Mouse (Mus musculus) fat pad, adult 2 months (tissue): ENCODE results near the gene Ttc7b.

Source experiments
- DNase-seq: peaks from one replicate; pipeline ENCODE4 v3.0.0-alpha.2; 2011; ENCODE audit warnings: low read depth, low spot score; ENCODE audit errors: extremely low read depth

The Ttc7b gene

DNA sequence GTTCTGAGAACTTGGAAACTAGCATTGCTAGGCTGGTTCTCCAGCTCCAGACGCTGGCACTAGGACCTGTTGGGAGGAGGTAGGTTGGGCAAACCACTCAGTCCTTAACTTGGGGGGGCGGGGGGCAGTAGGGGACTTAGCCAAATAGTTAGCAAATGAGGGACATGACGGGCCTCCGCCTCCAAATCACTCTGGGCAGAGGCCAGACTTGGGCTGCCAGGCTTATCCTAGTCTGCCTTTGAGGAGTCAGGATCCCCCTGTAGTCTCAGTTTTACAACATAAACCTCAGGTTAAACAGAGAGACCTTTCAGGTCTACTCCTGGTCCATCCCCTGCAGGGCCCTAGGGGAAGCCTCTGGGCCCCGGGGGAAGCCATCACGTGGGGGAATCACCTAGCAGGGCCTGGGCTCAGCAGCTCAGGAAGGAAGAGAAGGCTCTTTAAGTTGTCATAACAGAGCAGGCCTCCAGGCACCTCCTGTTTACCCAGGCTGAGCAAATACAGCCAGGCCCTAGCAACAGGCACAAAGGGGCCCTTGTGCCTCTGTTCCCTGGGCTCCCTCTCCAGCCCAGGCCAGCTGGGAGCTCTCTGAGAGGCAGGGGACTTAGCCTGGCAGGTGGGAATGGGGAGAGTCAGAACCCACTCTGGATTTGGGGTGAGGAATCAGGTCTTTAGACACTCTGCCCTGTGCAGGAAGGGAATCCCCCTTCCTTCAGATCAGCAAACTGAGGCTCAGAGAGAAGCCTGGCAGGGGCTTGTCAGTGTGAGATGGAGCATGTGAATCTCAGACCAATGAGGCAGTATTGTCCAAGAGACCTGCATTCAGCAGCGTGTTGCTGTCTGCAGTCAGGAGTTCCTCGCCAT is 238.4 kb downstream of the Ttc7b start:
- peak; percentile 52 for DNase-seq

GRCm38 (mm10) chr12:100280972-100281794 is 239.4 kb downstream of the Ttc7b start:
- DNase-seq, result no peak

- DNase-seq, result no peak
Measured at GRCm38 (mm10) chr12:100279898-100280297, 240.7 kb downstream of the Ttc7b start.

GRCm38 (mm10) chr12:100278358-100278757 is 242.3 kb downstream of the Ttc7b start:
- no peak for DNase-seq

DNA sequence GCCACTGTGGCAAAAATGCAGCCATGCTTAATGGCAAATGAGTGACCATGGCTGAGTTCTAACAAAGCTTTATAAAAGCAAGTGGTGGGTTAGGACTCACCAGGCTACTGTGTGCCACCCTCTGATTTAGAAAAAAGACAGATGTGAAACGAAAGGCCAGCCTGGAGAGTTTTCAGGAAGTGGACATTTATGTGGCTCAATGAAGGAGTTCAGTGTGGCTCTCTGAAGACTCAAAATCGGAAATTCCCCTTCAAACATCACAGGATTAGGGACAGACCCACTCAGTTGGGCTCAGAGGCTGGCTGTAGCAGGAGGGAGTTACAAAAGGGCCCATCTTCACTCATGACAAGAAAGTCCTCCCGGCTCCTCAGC is 243.1 kb downstream of the Ttc7b start:
- no peak for DNase-seq

- DNase-seq, result no peak
Measured at GRCm38 (mm10) chr12:100276607-100277533, 243.8 kb downstream of the Ttc7b start.

DNA sequence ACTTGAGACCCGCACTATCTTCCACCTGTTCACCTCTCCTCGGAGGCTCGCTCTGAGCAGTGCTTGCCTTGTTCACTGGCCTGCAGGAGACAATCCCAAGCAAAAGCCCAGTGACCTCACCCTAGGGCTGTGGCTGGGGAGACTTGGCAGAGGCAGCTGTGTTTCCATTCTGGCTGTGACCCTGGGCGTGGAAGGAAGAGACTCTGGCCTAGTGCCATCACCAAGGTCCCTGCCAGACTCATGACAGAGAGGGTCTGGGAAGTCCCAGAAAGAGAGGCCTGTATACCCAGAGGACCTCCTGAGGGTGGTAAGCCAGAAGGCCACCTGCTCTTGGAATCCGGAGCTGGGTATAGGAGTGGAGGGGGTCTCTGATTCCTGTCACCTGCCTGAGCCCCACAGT is 244.8 kb downstream of the Ttc7b start:
- DNase-seq, result no peak

DNA sequence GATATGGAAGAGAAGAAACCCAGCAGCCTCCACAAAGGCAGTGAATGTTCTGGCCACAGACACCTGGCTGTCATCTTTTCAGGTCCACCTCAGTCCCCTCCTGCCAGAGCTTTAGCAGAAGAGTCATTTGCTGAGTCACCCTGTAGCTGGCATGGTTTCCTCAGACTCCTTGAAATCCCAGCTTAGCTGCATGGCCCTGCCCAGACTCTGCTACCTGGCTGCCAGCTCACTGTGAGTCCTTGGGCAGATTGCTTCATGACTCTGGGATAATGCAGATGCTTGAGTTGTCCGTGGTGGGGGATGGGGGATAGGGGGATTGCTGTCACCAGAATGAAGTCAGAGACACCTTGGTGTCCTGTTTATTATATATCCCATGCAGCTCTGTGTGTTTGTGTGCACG is 247.6 kb downstream of the Ttc7b start:
- no peak for DNase-seq

- DNase-seq, result no peak
Measured at GRCm38 (mm10) chr12:100269967-100270662, 250.5 kb downstream of the Ttc7b start.

- no peak for DNase-seq
Measured at GRCm38 (mm10) chr12:100268011-100268410, 252.6 kb downstream of the Ttc7b start.

DNA sequence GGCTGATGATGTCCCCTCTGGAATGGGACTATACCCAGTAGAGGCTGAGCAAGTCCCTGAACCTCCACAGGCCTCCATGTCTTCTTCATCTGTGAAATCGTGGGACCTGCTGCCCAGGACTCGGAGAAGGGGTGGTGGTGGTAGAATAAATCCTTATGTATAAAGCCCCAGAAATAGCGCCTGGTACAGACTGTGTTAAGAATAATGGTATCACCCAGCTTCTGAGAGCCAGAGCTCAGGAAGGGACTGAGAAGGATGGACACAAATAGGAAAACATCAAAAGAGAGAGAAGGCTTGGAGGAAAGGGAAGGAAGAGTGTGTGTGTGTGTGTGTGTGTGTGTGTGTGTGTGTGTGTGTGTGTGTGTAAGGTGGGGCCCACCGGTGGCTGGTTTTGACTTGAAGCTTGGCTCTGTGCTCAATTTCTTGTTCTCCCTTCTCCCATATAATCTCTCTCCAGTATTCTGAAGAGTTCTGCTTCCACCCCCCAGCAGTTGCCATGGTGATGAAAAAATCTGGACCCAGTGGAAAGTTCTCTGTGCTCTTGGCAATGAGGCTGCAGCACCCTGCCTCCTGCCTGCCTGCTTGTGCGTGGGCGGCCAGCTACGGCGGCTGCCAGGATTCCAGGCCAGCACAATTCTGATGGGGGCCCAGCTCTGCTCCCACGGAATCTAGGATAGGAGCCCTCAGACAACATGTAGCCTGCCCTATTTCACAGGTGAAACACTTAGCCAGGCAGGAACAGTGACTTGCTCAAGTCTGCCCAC is 254.9 kb downstream of the Ttc7b start:
- no peak for DNase-seq

GRCm38 (mm10) chr12:100264941-100265340 is 255.7 kb downstream of the Ttc7b start:
- DNase-seq, result no peak

DNA sequence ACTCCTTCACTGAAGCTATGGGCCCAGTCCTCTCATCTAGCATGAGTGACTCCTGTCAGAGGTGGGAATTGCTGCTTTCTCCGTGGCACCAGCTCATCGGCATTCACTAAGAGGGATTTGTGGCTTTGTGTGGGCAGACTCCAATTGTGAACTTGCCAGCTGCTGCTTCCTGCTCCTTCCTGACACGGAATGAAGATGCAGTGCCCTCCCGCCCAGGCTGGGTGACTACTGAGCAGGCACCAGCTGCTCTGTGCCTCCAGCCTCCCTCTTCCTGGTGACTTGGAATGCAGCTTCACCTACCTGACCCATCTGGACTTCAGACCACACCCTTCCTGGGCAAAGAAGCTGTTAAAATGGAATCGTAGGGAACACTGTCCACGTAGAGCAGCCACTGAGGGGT is 257.8 kb downstream of the Ttc7b start:
- DNase-seq, result no peak

- no peak for DNase-seq
Measured at GRCm38 (mm10) chr12:100261761-100262160, 258.9 kb downstream of the Ttc7b start.

DNA sequence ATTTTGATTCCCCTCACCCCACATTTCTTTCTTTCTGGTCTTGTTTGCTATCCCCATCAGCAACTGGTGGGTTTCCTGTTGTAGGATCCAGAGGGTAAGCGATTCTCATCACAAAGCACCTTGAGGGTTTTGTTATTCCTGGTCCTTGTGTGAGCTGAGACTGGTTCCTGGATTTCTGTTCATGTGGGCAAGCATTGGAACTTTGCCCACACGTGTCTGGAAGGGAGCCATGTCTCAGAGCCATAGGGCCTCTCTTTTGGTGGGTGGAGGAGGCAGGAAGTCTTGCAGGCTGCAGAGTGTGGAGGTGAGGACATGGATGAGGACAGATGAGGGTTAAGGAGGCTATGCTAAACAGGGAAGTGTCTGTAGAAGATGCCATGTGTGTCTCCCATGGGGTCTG is 260.5 kb downstream of the Ttc7b start:
- no peak for DNase-seq

DNA sequence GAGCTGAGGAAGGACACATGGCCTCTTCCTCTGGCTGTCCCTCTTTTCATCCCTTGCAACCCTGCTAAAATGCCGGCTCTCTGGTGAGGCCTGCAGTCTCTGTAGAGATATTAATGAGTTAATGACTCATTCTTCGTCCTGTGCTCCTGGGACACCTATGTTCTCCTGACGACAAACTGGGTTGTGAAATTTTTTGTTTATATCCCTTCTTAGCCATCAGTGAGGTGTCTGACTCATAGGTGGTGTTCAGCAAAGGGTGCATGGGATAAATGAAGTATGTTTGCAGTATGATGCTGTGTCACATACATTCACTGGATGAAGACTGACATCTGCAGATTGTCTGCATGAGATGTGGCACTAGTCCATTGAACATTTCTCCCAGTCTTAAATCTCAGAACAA is 262.8 kb downstream of the Ttc7b start:
- DNase-seq, result no peak

DNA sequence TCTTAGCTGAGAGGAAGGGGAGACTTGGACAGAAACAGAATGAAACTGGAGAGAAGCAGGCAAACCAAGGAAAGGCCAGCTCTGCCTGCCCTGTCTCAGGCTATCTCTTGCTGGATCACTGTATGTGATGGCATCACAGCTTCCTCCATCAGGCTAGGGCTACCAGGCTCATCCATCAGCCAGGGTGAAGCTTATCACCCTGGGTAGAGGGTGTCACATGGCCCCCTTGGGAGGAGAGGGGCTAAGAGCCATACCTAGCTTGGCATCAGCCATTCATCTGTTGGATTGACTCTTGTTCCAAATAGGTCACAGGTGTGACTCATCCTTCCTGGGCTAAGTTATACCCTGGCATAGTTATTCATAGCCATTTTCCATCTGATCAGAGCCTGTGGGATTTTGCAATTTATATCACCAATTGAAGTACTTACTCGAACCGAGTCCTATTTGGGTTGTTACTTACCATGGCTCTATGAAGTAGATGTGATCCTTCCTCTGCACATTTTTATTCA is 265.1 kb downstream of the Ttc7b start:
- DNase-seq, result no peak

- DNase-seq, result no peak
Measured at GRCm38 (mm10) chr12:100254471-100254870, 266.2 kb downstream of the Ttc7b start.
